Mouse (Mus musculus): Measurements from ENCODE around the gene Rad9b. TPM values are rescaled to one million over a fixed set of nuclear protein-coding genes. Genes with fewer than 3 reads are reported as not detected.

Rad9b gene
- polyA plus RNA-seq, 1 experiment from 2014 or later = 10.2 TPM

- H3K4me2 ChIP-seq (ENCODE audit: low read depth, low read length) = no peak overlapping the region
- H3K4me1 ChIP-seq (replicated peaks; ENCODE audit: control insufficient read depth, insufficient read depth, low read length) = peaks cover 7% of the 10 kb centered on the region; the same call in 1 of the 2 replicates
- H3K4me3 ChIP-seq (ENCODE audit: low read length) = no peak overlapping the region
- no peak for ATAC-seq (ENCODE audit: low read depth)
- H3K27ac ChIP-seq (ENCODE audit: low read length) = no peak overlapping the region
- 86% methylated on average over 4 of the region's 4 CpGs for WGBS
- H3K27me3 ChIP-seq (ENCODE audit: control insufficient read depth, insufficient read depth, low read depth, low read length) = no peaks in the 10 kb centered on the region
- H3K9ac ChIP-seq (ENCODE audit: low read length) = no peak overlapping the region
- no peaks in the 10 kb centered on the region for H3K9me3 ChIP-seq (ENCODE audit: control insufficient read depth, low read length)
- peaks cover 19% of the 10 kb centered on the region for H3K36me3 ChIP-seq (ENCODE audit: control insufficient read depth, insufficient read depth, low read length)
Observed at GRCm38 (mm10) chr5:122377101-122377833, 23.2 kb upstream of the Rad9b start.

GRCm38 (mm10) chr5:122372878-122373277 is 18.8 kb upstream of the Rad9b start:
- peak overlapping the region; percentile 92 for H3K27ac ChIP-seq (ENCODE audit: low read length)
- H3K4me1 ChIP-seq (replicated peaks; ENCODE audit: control insufficient read depth, insufficient read depth, low read length) = peaks cover 11% of the 10 kb centered on the region; the same call in 1 of the 2 replicates
- no peak for ATAC-seq (ENCODE audit: low read depth)
- peak overlapping the region; percentile 81 for H3K4me3 ChIP-seq (ENCODE audit: low read length)
- no peaks in the 10 kb centered on the region for H3K27me3 ChIP-seq (ENCODE audit: control insufficient read depth, insufficient read depth, low read depth, low read length)
- peak overlapping the region; percentile 78 for H3K4me2 ChIP-seq (ENCODE audit: low read depth, low read length)
- peak overlapping the region; percentile 89 for H3K9ac ChIP-seq (ENCODE audit: low read length)
- H3K9me3 ChIP-seq (ENCODE audit: control insufficient read depth, low read length) = no peaks in the 10 kb centered on the region
- H3K36me3 ChIP-seq (ENCODE audit: control insufficient read depth, insufficient read depth, low read length) = peaks cover 10% of the 10 kb centered on the region
- 3% methylated on average over 5 of the region's 5 CpGs for WGBS

DNA sequence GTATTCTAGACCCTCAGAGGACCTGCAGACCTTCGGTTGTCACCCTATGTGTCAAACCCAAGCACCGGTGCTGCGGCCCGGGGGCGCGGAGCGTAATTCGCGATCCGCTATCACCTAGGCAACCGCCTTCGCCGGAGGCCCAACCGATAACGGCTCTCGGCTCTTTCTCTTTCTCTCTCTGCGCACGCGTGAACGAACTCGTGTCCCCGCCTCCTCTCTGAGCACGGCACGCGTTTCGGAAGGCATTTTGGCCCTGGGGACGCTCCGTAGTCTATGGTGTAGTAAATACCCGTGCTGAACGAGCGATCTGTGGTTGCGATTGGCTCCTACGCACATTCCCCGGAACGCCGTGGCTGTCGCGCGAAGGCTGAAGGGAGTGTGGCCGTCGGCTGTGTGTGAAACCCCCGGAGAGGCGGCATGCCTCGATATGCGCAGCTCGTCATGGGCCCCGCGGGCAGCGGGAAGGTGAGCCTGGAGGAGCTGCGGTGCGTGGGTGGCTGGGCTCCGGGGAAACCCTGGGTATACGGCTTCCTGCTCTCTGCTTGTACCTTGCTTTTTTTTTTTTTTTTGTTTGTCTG is 18.2 kb upstream of the Rad9b start, which contains the start of gene Fam216a:
Fam216a (minus strand) TSS at position 173 of the 578 bp plus-strand sequence.
- no peaks in the 10 kb centered on the region for H3K27me3 ChIP-seq (ENCODE audit: control insufficient read depth, insufficient read depth, low read depth, low read length)
- under 1% methylated on average over 53 of the region's 53 CpGs for WGBS
- peak within 1 kb of the TSS; percentile 89 for H3K9ac ChIP-seq (ENCODE audit: low read length)
- ATAC-seq (ENCODE audit: low read depth) = peak; percentile 96
- H3K4me1 ChIP-seq (replicated peaks; ENCODE audit: control insufficient read depth, insufficient read depth, low read length) = peaks cover 11% of the 10 kb centered on the region; the same call in 1 of the 2 replicates
- H3K4me2 ChIP-seq (ENCODE audit: low read depth, low read length) = peak within 1 kb of the TSS; percentile 78
- H3K9me3 ChIP-seq (ENCODE audit: control insufficient read depth, low read length) = no peaks in the 10 kb centered on the region
- H3K27ac ChIP-seq (ENCODE audit: low read length) = peak within 1 kb of the TSS; percentile 95
- H3K36me3 ChIP-seq (ENCODE audit: control insufficient read depth, insufficient read depth, low read length) = peaks cover 16% of the 10 kb centered on the region
- peak within 1 kb of the TSS; percentile 81 for H3K4me3 ChIP-seq (ENCODE audit: low read length)

- Histone ChIP-seq H3K27ac (ENCODE audit: low read length) (peak within 1 kb of the TSS; percentile 95), H3K9ac (ENCODE audit: low read length) (peak within 1 kb of the TSS; percentile 89), H3K4me2 (ENCODE audit: low read depth, low read length) (peak within 1 kb of the TSS; percentile 78), H3K27me3 (ENCODE audit: control insufficient read depth, insufficient read depth, low read depth, low read length) (no peaks in the 10 kb centered on the region), H3K9me3 (ENCODE audit: control insufficient read depth, low read length) (no peaks in the 10 kb centered on the region), H3K4me3 (ENCODE audit: low read length) (peak within 1 kb of the TSS; percentile 81), H3K4me1 (replicated peaks; ENCODE audit: control insufficient read depth, insufficient read depth, low read length) (peaks cover 11% of the 10 kb centered on the region; the same call in 1 of the 2 replicates), H3K36me3 (ENCODE audit: control insufficient read depth, insufficient read depth, low read length) (peaks cover 21% of the 10 kb centered on the region)
- under 1% methylated on average over 31 of the region's 46 CpGs for WGBS
- peak; percentile 69 for ATAC-seq (ENCODE audit: low read depth)
Observed at GRCm38 (mm10) chr5:122371591-122372191, 17.7 kb upstream of the Rad9b start, which contains the start of gene Gpn3. Gene Gpn3, plus strand, starts transcription at chr5:122371876.

DNA sequence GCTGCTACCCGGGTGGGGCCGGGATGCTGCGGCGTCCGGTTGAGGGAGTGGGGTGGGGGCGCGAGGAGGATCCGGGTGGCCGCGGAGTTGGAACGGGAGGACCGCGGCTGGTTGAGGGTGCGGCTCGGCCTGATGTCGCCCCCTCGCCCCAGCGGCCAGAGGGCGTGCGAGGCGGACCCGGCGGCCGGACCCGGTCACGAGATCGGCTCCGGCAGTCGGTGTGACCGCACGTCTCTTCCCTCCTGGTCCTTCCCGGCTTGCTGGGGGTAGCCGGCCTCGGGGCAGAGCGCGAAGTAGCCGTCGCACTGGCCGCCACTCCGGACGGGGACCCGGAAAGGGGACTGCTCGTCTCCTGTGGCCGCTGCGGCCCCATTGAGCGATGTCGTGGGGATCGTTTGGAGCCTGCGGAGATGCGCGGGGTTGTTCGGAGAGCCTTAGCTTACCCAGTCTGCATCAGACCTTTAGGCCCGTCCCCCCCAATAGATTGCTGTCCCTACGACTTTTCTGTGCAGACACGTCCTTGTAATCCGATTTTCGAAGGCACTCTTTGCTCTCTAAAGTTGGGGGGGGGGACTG is 547 bp upstream of the Rad9b start:
- H3K9me3 ChIP-seq (ENCODE audit: control insufficient read depth, low read length) = no peaks in the 10 kb centered on the region
- H3K4me2 ChIP-seq (ENCODE audit: low read depth, low read length) = peak overlapping the region; percentile 80
- ATAC-seq (ENCODE audit: low read depth) = peak; percentile 77; the same call in 1 of the 2 replicates
- H3K4me1 ChIP-seq (replicated peaks; ENCODE audit: control insufficient read depth, insufficient read depth, low read length) = peaks cover 7% of the 10 kb centered on the region; the same call in 1 of the 2 replicates
- 0% methylated on average over 53 of the region's 57 CpGs for WGBS
- H3K4me3 ChIP-seq (ENCODE audit: low read length) = peak overlapping the region; percentile 99
- no peaks in the 10 kb centered on the region for H3K36me3 ChIP-seq (ENCODE audit: control insufficient read depth, insufficient read depth, low read length)
- peak overlapping the region; percentile 88 for H3K9ac ChIP-seq (ENCODE audit: low read length)
- H3K27me3 ChIP-seq (ENCODE audit: control insufficient read depth, insufficient read depth, low read depth, low read length) = no peaks in the 10 kb centered on the region
- peak overlapping the region; percentile 57; the same call in 1 of the 2 replicates for H3K27ac ChIP-seq (ENCODE audit: low read length)

GRCm38 (mm10) chr5:122345777-122346176 is 8.3 kb downstream of the Rad9b start:
- H3K4me1 ChIP-seq (replicated peaks; ENCODE audit: control insufficient read depth, insufficient read depth, low read length) = no peaks in the 10 kb centered on the region
- no peak for ATAC-seq (ENCODE audit: low read depth)
- H3K36me3 ChIP-seq (ENCODE audit: control insufficient read depth, insufficient read depth, low read length) = no peaks in the 10 kb centered on the region
- no peak overlapping the region for H3K4me2 ChIP-seq (ENCODE audit: low read depth, low read length)
- no peaks in the 10 kb centered on the region for H3K27me3 ChIP-seq (ENCODE audit: control insufficient read depth, insufficient read depth, low read depth, low read length)
- H3K4me3 ChIP-seq (ENCODE audit: low read length) = no peak overlapping the region
- no peaks in the 10 kb centered on the region for H3K9me3 ChIP-seq (ENCODE audit: control insufficient read depth, low read length)
- no peak overlapping the region for H3K9ac ChIP-seq (ENCODE audit: low read length)
- 71% methylated on average over 4 of the region's 4 CpGs for WGBS
- H3K27ac ChIP-seq (ENCODE audit: low read length) = no peak overlapping the region

DNA sequence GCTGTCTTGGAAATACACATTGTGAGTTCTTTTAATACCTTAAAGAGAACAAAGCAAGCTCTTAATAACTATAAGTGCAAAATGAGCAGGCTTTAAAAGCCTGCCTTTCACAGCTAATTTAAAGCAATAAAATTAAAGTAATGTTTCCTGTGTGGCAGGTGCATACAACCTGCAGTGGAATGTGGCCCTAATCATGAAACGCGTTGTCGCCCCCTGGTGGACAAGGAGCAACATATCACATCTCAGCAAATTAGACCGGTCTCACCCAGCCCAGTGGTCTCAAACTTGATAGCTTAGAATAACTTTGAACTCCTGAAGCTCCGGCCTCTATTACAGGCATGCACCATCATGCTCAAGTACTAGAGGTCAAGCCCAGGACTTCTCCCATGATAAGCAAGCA is 9.8 kb downstream of the Rad9b start:
- H3K4me1 ChIP-seq (replicated peaks; ENCODE audit: control insufficient read depth, insufficient read depth, low read length) = no peaks in the 10 kb centered on the region
- no peak overlapping the region for H3K27ac ChIP-seq (ENCODE audit: low read length)
- H3K27me3 ChIP-seq (ENCODE audit: control insufficient read depth, insufficient read depth, low read depth, low read length) = no peaks in the 10 kb centered on the region
- no peak overlapping the region for H3K4me2 ChIP-seq (ENCODE audit: low read depth, low read length)
- no peaks in the 10 kb centered on the region for H3K36me3 ChIP-seq (ENCODE audit: control insufficient read depth, insufficient read depth, low read length)
- no peaks in the 10 kb centered on the region for H3K9me3 ChIP-seq (ENCODE audit: control insufficient read depth, low read length)
- 7% methylated on average over 5 of the region's 5 CpGs for WGBS
- no peak overlapping the region for H3K9ac ChIP-seq (ENCODE audit: low read length)
- peak; percentile 69; the same call in 1 of the 2 replicates for ATAC-seq (ENCODE audit: low read depth)
- no peak overlapping the region for H3K4me3 ChIP-seq (ENCODE audit: low read length)

DNA sequence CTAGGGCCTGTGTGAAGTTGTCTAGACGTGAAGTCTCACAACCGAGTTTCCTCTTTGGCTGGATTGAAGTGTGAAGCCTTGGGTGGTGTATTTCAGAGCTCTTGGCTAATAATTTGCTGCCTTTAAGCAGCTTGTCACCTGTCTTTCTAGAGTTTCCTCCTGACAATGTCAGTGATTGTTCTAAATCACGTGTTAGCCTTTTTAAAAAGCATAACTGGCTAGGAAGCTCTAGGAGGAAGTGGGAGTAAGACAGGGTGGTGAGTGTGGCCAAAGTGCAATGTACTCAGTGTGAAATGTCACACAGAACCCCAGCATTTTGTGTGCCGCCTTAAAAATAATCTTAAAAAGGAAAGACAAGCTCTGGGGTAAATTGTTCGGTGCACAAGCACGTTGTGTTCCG is 10.3 kb downstream of the Rad9b start:
- no peak overlapping the region for H3K27ac ChIP-seq (ENCODE audit: low read length)
- no peaks in the 10 kb centered on the region for H3K36me3 ChIP-seq (ENCODE audit: control insufficient read depth, insufficient read depth, low read length)
- H3K9me3 ChIP-seq (ENCODE audit: control insufficient read depth, low read length) = no peaks in the 10 kb centered on the region
- WGBS = 48% methylated on average over 7 of the region's 7 CpGs
- ATAC-seq (ENCODE audit: low read depth) = no peak
- H3K9ac ChIP-seq (ENCODE audit: low read length) = no peak overlapping the region
- no peak overlapping the region for H3K4me3 ChIP-seq (ENCODE audit: low read length)
- H3K4me2 ChIP-seq (ENCODE audit: low read depth, low read length) = no peak overlapping the region
- no peaks in the 10 kb centered on the region for H3K27me3 ChIP-seq (ENCODE audit: control insufficient read depth, insufficient read depth, low read depth, low read length)
- no peaks in the 10 kb centered on the region for H3K4me1 ChIP-seq (replicated peaks; ENCODE audit: control insufficient read depth, insufficient read depth, low read length)

DNA sequence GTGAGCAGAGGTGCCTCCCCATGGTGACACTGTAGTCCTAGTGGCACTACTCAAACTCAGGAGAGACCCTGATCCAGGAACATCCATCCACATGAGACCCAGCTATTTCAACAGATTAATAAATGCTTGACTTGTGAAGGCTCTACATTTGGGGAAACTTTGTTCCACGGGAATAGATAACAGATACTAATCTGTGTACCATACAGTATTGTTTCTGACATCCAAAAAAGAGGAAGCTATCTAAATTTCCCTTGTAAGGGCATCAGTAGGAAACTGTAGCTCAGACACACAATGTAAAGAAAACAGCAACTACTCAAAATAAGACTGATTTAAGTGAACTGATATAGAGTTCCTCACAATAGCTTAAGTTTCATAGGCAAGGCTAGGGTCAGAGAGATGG is 11.2 kb downstream of the Rad9b start:
- no peak overlapping the region for H3K4me2 ChIP-seq (ENCODE audit: low read depth, low read length)
- H3K27me3 ChIP-seq (ENCODE audit: control insufficient read depth, insufficient read depth, low read depth, low read length) = no peaks in the 10 kb centered on the region
- no peaks in the 10 kb centered on the region for H3K36me3 ChIP-seq (ENCODE audit: control insufficient read depth, insufficient read depth, low read length)
- H3K9me3 ChIP-seq (ENCODE audit: control insufficient read depth, low read length) = no peaks in the 10 kb centered on the region
- no peak overlapping the region for H3K27ac ChIP-seq (ENCODE audit: low read length)
- no peaks in the 10 kb centered on the region for H3K4me1 ChIP-seq (replicated peaks; ENCODE audit: control insufficient read depth, insufficient read depth, low read length)
- ATAC-seq (ENCODE audit: low read depth) = no peak
- no peak overlapping the region for H3K9ac ChIP-seq (ENCODE audit: low read length)
- H3K4me3 ChIP-seq (ENCODE audit: low read length) = no peak overlapping the region
- 72% methylated on average over 1 of the region's 1 CpGs for WGBS
